Mouse (Mus musculus) stomach, embryonic 14.5 days (tissue): ENCODE data around the gene Arhgef7. TPM values are rescaled to one million over a fixed set of nuclear protein-coding genes. Genes with fewer than 3 reads are reported as not detected.

Experiments used
- ATAC-seq: fragments of 200-750 bp; cut with Nextera tagmentation; 2 replicates; pipeline ENCODE4 v1.8.0; 2017; ENCODE audit warnings: low read depth, moderate TSS enrichment; ENCODE audit not compliant: insufficient number of reproducible peaks, insufficient read depth, low FRiP score
- H3K27ac ChIP-seq: fragments of 300-500 bp; sonication (generic); 2 replicates; pipeline ENCODE4 v1.5.1; 2014; ENCODE audit warnings: mild to moderate bottlenecking, low read length, moderate library complexity, mixed read lengths
- H3K27me3 ChIP-seq: fragments of 300-500 bp; sonication (generic); 2 replicates; pipeline ENCODE4 v1.6.1; 2014; ENCODE audit warnings: low read length, control low read depth, mixed read lengths; ENCODE audit not compliant: control insufficient read depth, insufficient read depth
- H3K36me3 ChIP-seq: fragments of 300-500 bp; sonication (generic); 2 replicates; pipeline ENCODE4 v1.6.1; 2014; ENCODE audit warnings: mild to moderate bottlenecking, control low read depth, low read length, moderate library complexity, mixed read lengths; ENCODE audit not compliant: control insufficient read depth, insufficient read depth
- H3K4me1 ChIP-seq: fragments of 300-500 bp; sonication (generic); 2 replicates; pipeline ENCODE4 v1.6.1; 2014; ENCODE audit warnings: low read length, control low read depth, mixed read lengths; ENCODE audit not compliant: control insufficient read depth, insufficient read depth
- H3K4me2 ChIP-seq: fragments of 300-500 bp; sonication (generic); replicated peaks from 2 replicates; pipeline ENCODE4 v1.6.1; 2014; ENCODE audit warnings: low read depth, low read length, control low read depth
- H3K4me3 ChIP-seq: fragments of 300-500 bp; sonication (generic); 2 replicates; pipeline ENCODE4 v1.5.1; 2014; ENCODE audit warnings: low read depth, low read length, control low read depth
- H3K9ac ChIP-seq: fragments of 300-500 bp; sonication (generic); replicated peaks from 2 replicates; pipeline ENCODE4 v1.6.1; 2014; ENCODE audit warnings: low read depth, mild to moderate bottlenecking, control low read depth, low read length, moderate library complexity, mixed read lengths
- H3K9me3 ChIP-seq: fragments of 300-500 bp; sonication (generic); 2 replicates; pipeline ENCODE4 v1.6.1; 2016; ENCODE audit warnings: low read depth, low read length, control low read depth; ENCODE audit not compliant: control insufficient read depth
- WGBS: fragments of 180-500 bp; shearing (Covaris S2); extraction: QIAGEN DNeasy Blood & Tissue Kit; methylation state at CpG from one replicate; pipeline ENCODE4 v1.1.7; 2014; 5-methylcytosine and 5-hydroxymethylcytosine counted together
- polyA plus RNA-seq: library from polyadenylated mRNA; unstranded; fragments of >200 nt; fragmentation: Nextera tagmentation; extraction: Ambion mirVana; gene quantifications from 2 replicates; pipeline ENCODE4 v1.2.1, GENCODE M21; 2014

Arhgef7 gene
- polyA plus RNA-seq, 1 experiment from 2014 or later = 37.0 TPM

DNA sequence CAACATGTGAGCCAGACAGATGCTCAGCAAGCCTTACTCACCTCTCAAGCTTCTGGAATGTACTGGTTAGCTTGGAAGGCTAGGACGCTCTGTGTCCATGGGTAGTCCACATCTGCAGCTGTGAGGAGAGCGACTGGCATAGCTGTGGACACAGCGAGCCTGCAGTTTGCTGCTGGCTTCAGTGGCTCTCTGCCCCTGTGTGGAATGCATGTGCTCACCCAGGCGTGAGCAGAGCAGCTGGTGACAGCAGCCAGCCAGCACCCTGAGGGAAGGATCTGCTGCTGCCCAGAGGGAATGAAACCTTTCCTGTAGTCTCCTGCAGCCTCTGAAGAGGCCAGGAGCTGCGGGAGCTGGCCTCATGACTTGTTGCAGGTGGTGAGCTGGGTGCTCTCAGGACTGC lies 93.0 kb downstream of the Arhgef7 start:
- WGBS = 89% methylated on average over 5 of the region's 5 CpGs
- H3K9me3 ChIP-seq = no peaks in the 10 kb centered on the region
- ATAC-seq = no peak
- H3K4me2 ChIP-seq = no peak overlapping the region
- no peaks in the 10 kb centered on the region for H3K4me1 ChIP-seq
- peaks cover 68% of the 10 kb centered on the region for H3K36me3 ChIP-seq
- no peak overlapping the region for H3K4me3 ChIP-seq
- H3K9ac ChIP-seq = no peak overlapping the region
- no peak overlapping the region for H3K27ac ChIP-seq
- H3K27me3 ChIP-seq = no peaks in the 10 kb centered on the region

DNA sequence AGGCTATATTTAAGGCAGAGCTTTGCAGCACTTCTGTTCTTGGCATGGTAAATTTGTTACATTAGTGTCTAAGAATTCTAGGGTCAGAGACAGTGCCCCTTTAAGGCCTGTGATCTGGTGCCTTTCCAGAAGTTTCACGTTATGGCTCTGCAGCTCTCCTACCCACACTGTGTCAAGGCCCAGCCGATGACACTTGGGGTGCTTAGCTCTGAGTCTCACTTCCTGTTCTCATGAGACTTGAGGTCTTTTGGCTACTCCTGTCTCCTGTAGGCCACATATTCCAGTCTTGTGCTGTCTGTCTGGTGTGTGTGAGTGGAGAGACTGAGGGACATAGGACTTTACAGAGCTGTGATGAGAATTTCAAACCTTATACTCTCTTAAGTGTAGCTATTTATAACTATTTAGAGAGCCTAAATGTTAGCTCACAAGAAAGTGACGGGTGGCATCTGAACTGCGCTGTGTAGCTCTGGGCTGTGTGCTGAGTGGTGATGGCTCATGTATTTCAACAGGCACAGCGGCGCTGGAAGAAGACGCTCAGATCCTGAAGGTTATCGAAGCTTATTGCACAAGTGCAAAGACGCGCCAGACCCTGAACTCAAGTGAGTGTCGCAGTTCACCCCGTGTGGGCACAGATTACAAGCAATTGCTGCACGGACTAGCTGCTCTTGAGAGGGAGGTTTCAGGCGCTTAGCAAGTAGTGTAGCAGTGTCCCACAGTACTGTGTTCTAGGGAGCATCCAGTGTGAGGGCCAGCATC lies 94.1 kb downstream of the Arhgef7 start:
- ATAC-seq = no peak
- 88% methylated on average over 14 of the region's 14 CpGs for WGBS
- Histone ChIP-seq H3K27ac (no peak overlapping the region), H3K36me3 (peaks cover 65% of the 10 kb centered on the region), H3K4me1 (no peaks in the 10 kb centered on the region), H3K4me3 (no peak overlapping the region), H3K9me3 (no peaks in the 10 kb centered on the region), H3K27me3 (no peaks in the 10 kb centered on the region), H3K9ac (no peak overlapping the region), H3K4me2 (no peak overlapping the region)

DNA sequence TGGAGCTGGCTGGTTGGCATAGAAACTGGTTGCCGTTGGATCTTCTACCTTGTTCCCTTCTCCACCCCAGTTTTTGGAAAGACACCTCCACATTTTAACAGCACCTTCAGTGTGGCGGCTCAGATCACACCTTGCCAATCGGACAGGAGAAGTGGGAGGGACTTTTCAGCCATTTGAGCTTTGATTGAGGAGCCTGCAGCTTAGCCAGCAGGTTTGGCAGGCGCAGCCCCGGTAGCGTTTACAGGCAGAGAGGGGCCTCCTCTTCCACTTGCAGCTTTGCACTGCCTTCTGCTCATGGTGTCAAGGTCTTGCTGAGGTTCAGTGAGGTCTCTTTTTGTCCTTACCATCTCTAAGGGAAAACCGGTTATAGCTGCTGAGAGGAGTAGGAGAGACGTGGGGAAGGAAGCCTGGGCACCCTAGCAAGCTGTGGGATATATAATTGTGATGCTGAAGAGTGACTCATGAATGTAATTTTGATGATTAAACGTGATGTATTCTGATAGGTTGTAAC lies 95.1 kb downstream of the Arhgef7 start:
- Histone ChIP-seq H3K4me2 (no peak overlapping the region), H3K9me3 (no peaks in the 10 kb centered on the region), H3K36me3 (peaks cover 59% of the 10 kb centered on the region), H3K9ac (no peak overlapping the region), H3K4me3 (no peak overlapping the region), H3K4me1 (no peaks in the 10 kb centered on the region), H3K27ac (no peak overlapping the region), H3K27me3 (no peaks in the 10 kb centered on the region)
- WGBS = 62% methylated on average over 9 of the region's 9 CpGs
- ATAC-seq = no peak

DNA sequence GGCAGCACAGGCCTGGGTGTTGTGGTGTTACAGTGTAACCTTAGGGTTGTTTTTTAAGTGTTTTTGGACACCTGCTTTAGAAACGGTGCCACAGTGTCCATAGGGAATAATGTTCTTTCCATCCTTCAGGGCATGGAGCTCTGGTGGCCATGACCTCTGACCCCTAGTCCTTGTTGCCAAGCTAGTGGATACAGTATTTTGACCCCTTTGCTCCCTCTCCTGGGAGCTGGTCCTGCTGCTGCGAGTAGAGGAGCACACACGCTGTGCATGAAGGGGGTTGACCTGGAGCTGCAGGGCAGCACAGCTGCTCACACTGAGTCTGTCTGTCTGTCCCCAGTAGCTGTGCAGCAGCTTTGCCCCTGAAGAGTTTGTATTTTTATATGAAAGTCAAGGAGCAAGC lies 98.2 kb downstream of the Arhgef7 start:
- Histone ChIP-seq H3K36me3 (peaks cover 38% of the 10 kb centered on the region), H3K27ac (no peak overlapping the region), H3K4me2 (no peak overlapping the region), H3K4me1 (no peaks in the 10 kb centered on the region), H3K4me3 (no peak overlapping the region), H3K27me3 (no peaks in the 10 kb centered on the region), H3K9ac (no peak overlapping the region), H3K9me3 (no peaks in the 10 kb centered on the region)
- no peak for ATAC-seq
- 63% methylated on average over 3 of the region's 3 CpGs for WGBS

DNA sequence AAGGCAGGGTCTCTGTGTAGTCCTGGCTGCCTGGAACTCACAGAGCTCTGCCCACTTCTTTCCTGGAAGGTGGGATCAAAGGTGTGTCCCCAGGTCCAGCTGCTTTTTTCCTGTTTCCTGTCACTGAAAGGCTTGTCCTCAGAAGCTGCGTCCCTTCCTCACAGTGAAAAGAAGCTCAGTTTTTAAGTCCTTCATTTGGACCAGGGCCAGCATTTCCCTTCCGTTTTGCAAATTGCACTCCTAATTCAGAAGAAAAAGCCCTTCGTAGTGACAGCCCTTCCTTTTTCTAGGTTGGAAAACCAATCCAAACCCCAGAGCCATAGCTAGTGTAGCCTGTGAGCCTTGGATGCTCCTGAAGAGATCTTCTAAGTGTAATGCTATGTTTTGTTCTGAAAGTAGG lies 99.8 kb downstream of the Arhgef7 start:
- H3K4me1 ChIP-seq = no peaks in the 10 kb centered on the region
- H3K36me3 ChIP-seq = peaks cover 37% of the 10 kb centered on the region
- H3K9me3 ChIP-seq = no peaks in the 10 kb centered on the region
- no peaks in the 10 kb centered on the region for H3K27me3 ChIP-seq
- no peak overlapping the region for H3K4me3 ChIP-seq
- no peak overlapping the region for H3K4me2 ChIP-seq
- H3K9ac ChIP-seq = no peak overlapping the region
- 79% methylated on average over 3 of the region's 3 CpGs for WGBS
- no peak overlapping the region for H3K27ac ChIP-seq
- no peak for ATAC-seq

DNA sequence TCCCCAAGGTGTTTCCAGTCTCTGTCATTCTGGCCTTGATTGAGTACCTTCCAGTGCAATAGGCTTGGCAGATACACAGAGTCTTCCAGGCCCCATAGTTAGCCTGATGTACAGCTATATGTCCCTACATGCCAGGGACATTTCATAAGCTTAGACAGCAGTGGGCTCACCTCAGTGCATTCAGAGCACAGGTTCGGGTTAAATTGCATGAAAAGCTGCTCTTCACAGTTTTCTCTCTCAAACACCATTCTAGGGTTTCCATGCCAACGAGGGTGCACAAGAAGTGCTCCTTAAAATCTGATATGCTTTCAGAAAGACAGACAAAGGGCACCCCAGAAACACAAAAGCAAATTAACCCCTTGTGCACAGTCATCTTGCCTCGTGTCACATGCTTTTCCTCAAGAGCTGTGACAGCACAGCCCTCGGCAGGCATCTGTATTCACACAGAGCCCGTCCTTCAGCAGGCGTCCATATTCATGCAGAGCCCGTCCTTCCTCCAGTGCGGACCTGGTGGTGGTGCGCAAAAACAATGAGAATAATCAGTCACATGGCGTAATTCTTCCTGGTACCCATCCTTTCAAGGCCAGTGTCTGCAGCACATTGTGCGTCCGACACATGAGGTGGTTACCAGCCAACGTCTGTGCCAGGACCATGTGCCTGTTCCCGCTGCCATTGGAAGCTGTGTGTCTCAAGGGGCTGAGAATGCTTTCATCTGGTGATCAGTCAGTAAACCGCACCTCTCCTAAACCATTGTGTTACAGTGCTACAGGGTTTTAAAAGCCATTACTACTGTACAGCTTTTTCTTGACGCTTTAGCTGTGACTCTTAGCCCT lies 102.9 kb downstream of the Arhgef7 start:
- H3K36me3 ChIP-seq = peaks cover 33% of the 10 kb centered on the region
- 88% methylated on average over 16 of the region's 16 CpGs for WGBS
- no peaks in the 10 kb centered on the region for H3K9me3 ChIP-seq
- no peak overlapping the region for H3K9ac ChIP-seq
- ATAC-seq = no peak
- no peaks in the 10 kb centered on the region for H3K27me3 ChIP-seq
- H3K27ac ChIP-seq = no peak overlapping the region
- no peak overlapping the region for H3K4me3 ChIP-seq
- no peak overlapping the region for H3K4me2 ChIP-seq
- H3K4me1 ChIP-seq = no peaks in the 10 kb centered on the region

DNA sequence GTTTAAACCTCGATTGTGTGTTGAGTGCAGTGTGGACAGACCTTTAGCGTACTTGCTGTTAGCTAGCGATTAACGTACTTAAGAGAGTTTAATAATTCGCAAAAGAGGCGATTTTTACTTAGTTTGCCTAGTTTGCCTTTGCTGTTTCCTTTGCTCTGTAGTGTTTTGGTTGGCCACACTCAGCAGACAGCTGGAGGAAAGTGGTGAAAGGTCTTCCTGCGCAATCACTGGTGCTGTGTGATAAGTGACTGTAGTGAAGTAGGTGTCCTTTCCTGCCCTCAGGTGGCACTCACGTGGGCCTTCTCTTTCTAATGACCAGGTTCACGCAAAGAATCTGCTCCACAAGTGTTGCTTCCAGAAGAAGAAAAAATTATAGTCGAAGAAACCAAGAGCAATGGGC lies 103.7 kb downstream of the Arhgef7 start:
- Histone ChIP-seq H3K4me2 (no peak overlapping the region), H3K36me3 (peaks cover 30% of the 10 kb centered on the region), H3K4me3 (no peak overlapping the region), H3K27ac (no peak overlapping the region), H3K9ac (no peak overlapping the region), H3K27me3 (no peaks in the 10 kb centered on the region), H3K4me1 (no peaks in the 10 kb centered on the region), H3K9me3 (no peaks in the 10 kb centered on the region)
- no peak for ATAC-seq
- WGBS = 90% methylated on average over 10 of the region's 10 CpGs

DNA sequence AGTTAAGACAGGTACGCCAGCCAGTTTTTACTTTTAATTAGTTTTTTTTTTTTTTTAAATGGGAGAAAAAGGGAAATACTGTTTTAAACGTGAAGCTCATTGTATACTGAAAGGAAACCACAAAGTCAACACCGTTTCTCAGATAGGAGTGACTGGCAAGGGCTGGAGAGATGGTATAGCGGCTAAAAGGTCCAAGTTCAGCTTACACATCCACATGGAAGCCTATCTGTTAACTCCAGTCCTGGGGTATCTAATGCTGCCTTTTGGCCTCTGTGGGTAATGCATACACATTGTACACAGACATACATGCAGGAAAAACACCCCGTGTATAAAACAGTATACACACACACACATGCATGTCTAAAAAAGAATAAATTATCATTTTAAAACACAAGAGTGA lies 104.4 kb downstream of the Arhgef7 start:
- no peak for ATAC-seq
- 79% methylated on average over 5 of the region's 5 CpGs for WGBS

More for the DNA sequence above, 104.4 kb downstream of the Arhgef7 start:
- H3K27ac ChIP-seq = no peak overlapping the region
- H3K36me3 ChIP-seq = peaks cover 26% of the 10 kb centered on the region
- no peaks in the 10 kb centered on the region for H3K9me3 ChIP-seq
- no peak overlapping the region for H3K4me2 ChIP-seq
- H3K27me3 ChIP-seq = no peaks in the 10 kb centered on the region
- no peaks in the 10 kb centered on the region for H3K4me1 ChIP-seq
- no peak overlapping the region for H3K9ac ChIP-seq
- no peak overlapping the region for H3K4me3 ChIP-seq
